Mouse (Mus musculus) T-cell, adult 2 months (primary cell): Measurements from ENCODE around the gene Dgcr8.
"Not testable (repeated sequence)": the region's sequence is repeated elsewhere in the genome, so short reads cannot be mapped to it uniquely, and the experiment has no call there.

ENCODE experiments used
- DNase-seq: peaks from one replicate; pipeline ENCODE4 v3.0.0; 2022; ENCODE audit warnings: low spot score

The Dgcr8 gene

DNA sequence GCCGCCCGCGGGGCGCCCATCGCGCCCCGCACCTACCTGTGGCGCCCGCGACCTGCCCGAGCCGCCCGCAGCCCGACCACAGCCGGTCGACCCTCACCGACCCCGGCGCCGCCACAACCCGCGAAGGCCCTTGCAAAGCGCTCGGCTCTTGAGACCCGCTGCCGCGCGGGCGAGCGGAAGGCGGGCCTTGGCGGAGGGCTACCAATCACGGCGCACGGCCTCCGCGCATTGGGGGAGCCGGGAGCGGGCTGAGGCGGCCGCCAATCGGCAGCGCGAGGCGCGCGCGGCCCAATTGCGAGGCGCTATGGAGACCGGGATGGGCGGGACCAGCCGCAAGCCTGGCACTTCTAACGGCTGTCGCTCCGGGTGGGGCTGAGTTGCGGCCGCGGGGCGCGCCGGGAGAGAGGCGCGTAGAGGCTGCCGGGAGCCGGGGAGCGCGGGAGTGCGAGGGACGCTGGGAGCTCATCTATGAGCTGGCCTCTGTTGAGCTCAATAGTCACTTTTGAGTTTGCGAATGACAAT, at the start of gene Dgcr8:
Gene Dgcr8 (minus strand): TSS at position 180 of the 522 bp plus-strand sequence.
- DNase-seq, result peak; percentile 98

DNA sequence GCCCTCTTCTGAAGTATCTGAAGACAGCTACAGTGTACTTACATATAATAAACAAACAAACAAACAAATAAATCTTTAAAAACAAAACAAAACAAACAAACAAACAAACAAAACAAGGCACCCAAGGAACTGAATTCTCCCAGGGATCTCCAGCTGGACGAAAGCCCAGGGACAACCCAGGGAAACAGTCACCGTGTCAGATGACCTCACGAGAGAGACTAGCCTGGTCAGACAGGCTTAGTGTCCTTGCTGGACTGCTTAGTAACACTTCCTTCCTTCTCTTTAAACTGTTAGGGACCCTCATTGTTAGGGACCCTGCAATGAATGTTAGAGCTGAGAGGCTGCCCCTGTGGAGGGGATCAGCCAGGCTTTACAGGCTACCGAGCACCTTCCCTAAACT, 48.2 kb upstream of the Dgcr8 start:
- DNase-seq, result no peak

DNA sequence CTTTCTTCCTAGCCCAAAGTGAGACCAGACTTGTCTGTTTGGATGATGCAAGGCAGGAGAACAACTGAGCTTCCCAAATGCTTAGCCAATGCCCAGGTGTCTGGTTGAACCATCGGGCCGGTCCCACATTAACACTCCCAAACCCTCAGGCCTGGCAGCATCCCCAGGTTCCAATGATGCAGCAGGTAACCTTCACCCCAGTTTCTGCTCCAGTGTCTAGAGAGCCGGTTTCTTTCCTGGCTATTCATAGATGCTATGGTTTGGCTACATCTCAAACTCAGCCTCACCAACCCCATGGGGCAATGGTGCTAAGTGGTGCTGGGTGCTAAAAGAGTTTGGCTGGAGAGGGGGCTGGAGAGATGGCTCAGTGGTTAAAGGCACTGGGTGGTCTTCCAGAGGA, 46.9 kb upstream of the Dgcr8 start:
- no peak for DNase-seq

DNA sequence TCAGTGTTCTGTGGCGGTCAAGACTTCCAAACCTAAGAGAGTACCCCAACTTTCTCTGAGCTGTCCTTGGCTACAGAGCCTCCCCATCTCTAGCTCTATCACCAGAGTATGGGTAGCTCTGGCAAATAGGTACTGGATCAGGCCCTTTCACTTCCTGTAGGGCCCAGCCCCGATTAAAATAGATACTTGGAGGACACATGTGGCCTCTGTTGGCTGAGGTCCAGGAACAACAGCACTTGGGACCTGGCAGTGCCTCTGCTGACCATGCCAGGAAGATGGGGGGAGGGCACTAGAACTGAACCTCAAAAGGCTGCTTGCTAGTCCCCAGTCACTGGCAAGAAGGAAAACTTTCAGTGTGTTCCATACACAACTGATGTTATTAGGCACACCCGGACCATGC, 44.9 kb upstream of the Dgcr8 start:
- DNase-seq, result no peak

DNA sequence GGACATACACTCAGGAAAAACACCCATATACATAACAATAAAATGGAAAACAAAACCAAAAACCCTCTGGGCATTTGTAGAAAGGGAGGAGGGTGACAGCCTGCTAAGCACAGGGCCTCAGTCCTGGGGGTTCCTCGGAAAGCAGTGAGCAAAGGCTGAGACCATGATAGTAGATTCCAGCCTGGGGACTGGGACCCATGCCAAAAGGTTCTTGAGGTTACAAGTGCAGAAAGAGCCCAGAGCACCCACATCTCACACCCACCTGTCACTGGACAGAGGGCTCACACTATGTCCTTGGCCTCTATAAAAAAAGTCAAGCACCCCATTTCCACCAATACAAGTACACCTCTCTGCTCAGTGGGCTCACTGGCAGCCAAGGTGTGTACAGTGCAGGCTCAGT, 39.5 kb upstream of the Dgcr8 start:
- DNase-seq, result no peak

DNA sequence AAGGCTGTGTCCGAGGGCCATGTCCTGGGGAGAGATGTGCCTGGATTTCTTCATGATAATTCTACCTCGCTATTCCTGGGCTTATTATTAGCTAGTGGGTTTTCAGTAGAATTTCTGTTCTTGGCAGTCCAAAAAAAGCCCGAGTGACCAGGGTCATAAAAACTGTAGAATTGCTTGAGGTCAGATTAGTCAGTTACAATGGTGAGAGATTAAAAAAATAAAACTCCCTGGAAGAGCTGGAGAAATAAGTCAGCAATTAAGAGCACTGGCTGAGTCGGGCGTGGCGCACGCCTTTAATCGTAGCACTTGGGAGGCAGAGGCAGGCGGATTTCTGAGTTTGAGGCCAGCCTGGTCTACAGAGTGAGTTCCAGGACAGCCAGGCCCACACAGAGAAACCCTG, 38.9 kb upstream of the Dgcr8 start:
- no peak for DNase-seq

DNA sequence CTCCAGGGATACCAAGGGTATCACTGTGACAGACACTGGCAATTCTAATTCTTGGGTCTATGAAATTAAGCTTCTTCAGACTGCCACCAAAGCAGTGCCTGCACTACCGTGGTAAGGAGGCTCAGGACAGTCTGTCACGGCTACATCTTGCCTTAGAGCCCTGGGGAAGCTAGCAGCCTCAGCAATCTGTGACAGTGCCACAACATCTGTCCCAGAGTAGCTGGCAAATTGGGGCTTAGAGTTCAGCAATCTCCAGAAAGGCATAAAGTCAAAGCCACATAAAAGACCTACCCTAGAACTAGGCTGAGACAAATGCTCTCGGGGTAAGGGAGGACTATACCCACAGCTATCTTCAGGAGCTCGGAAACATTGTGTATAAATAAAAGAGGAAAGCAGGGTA, 36.7 kb upstream of the Dgcr8 start:
- DNase-seq, result no peak

DNA sequence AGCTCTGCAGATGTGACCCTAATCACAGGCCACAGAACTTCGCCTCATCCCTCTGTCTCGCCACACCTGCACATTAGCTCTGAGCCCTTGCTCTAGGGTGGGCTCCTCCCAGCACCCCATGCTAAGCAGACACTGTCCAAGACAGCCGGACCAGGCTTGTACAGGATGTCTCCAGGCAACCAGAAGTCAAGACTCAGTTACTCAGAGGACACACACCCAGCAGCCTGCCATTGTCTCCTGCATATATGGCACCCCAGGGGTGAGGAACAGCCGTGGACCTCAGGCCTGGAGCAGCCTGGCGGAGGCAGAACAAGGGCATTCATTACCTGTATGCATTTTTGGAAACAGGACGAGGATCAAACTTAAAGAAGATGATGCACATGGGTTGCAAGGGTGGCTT, 35.0 kb upstream of the Dgcr8 start:
- DNase-seq, result no peak

DNA sequence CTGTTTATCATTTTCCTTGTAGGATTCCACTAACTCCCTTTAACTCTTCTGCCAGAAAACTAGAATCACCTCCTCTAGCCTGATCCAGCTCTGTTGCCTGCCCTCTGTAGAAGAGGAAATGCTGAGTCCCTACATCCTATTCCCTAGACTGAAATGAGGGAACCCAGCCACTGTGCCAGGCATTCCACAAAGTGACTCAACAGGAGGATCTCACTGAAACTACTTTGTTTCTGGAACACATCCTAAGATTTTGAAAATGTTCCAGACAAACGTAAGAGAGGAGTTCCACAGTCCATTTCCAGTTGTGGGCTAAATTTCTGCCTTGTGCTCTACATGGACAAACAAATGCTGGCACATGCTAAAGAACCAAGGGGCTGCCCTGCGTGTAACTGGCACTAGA, 34.4 kb upstream of the Dgcr8 start:
- no peak for DNase-seq

DNA sequence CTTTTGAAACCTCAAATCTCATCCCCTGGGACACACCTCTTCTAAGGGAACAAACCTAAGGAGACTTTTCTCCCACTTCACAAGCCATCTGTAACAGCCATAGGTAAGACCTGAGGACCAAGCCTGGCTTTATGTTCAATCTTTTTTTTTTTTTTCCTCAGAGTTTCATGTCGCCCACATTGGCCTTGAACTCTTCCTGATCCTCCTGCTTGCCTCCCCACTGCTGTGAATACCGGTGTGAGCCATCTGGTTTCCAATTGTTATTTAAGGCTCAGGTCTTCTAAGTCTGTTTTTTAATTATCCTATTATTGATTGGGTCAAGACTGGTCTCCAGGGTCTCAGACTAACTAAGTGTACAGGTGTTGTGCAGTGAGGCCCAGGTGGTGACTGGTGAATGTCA, 32.4 kb upstream of the Dgcr8 start:
- no peak for DNase-seq

DNA sequence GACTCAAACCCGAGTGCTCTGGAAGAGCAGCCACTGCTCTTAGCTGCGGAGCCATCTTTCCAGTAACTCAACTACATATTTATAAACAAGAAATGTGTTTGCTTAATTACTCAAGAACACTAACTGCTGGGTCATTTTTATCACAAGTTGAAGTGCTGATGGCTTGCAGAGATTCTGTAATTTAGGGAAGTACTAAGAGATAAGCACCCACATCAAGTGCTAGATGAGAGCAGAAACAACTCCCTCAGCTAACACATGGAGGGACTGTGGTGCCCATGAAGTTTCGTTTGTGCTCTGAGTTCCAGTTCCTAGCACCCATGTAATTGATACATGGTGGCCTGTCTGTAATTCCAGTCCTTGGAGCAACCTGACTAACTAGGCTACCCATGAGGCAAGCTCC, 29.9 kb upstream of the Dgcr8 start:
- no peak for DNase-seq

DNA sequence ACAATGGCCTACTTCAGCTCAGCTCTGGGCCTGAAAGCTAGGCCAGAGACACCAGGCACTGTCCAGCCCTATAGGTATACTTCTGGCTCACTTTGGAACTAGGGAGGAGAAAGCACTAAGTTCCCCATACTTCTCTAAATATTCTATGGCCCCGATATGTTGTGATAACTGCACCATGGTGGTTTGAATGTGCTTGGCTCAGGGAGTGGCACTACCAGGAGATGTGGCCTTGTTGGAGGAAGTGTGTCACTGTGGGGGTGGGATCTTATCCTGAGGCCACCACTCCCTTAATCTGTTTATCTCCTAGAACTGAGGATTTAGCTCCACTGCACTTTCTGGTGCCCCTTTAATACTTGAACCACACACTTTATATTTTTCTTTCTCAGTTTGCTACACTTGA, 19.1 kb upstream of the Dgcr8 start:
- no peak for DNase-seq

DNA sequence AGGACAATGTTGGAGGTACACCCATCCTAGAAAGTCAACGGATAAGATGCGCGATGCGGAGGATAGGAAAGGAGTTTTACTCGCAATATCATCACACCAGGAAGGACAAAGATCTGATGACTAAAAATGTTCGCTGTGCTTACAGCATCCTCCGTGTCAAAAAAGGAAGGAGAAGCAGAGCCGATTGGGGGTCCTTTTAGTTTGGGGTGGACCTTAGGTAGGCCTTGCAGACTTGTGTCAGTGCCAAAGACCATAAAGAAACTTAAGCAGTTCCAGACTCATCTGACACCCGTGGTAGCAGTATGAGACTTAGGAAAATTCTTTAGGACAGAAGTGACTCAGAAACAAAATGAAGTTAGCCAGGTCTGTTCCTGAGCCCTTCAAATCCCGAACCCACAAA, 568 bp upstream of the Dgcr8 start:
- not testable (repeated sequence) for DNase-seq

DNA sequence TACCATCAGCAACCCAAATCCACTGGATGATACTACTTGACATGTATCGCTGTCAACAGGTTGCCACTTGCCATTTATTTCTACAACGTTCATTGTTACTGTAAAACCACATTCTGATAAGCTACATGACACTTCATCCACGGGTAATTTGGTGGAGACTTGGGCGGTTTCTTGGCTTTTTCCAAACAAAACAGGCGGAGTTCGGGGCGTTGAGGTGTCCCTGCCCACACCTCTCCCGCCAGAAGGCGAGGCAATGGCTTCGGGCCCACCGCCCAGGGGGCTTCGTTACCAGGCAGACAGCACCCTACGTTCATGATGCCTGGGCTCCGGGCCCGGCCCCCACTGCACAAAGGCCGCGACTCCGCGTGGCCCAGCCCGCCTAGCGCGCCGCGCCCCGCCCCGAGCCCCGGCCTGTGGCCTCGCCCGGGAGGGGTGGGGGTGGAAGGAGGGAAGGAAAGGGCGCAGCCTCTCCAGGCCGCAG, 425 bp downstream of the Dgcr8 start:
- DNase-seq, result no peak

DNA sequence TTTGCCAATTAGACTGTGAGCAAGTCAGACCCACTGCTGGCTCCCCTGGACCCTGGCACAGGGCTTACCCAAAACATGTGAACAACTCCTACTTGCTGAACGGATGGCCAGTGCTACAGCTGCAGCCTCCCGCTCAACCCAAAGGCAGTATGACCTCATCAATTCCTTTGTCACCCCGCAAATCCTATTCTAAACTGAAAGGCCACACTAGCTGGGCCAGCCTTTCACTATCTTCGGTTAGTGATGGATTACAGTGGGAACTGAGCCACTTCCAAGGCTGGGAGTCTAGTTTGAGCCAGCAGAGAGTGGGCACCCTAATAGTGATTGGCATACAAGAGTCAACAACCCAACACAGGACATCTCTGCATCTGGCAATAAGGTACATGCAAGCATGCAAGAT, 880 bp downstream of the Dgcr8 start:
- no peak for DNase-seq

DNA sequence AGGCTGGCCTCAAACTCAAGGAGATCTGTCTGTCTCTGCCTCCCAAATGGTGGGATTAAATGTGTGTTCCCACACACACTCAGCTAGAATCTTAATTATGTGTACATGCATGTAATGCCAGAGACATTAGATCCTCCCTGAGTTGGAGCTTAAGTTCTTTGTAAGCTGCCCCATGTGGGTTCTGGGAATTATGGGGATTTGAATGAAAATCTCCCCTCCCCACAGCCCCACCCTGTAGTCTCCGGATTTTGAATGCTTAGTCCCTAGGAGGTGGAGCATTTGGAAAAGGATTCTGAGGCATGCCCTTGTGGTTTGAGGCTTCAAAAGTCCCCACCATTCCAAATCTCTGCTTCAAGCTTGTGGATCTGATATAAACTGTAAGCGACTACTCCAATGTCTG, 13.9 kb downstream of the Dgcr8 start:
- no peak for DNase-seq

DNA sequence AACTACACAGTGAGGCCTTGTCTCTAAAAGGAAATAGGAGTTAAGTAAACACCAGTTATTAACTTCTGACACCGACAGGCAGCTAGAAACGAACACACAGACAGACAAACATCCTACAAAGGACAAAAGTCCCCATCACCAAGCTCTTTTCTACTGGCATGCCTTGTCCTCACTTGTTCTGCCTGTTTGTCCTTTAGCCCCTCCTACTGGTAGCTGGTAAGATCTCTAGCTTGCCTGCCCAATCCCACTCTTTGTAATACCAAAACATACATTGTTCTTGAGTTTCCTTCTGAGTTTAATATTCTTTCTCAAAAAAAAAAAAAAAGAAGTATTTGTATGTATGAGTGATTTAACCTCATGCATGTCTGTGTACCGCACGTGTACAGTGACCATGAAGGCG, 20.9 kb downstream of the Dgcr8 start:
- no peak for DNase-seq

DNA sequence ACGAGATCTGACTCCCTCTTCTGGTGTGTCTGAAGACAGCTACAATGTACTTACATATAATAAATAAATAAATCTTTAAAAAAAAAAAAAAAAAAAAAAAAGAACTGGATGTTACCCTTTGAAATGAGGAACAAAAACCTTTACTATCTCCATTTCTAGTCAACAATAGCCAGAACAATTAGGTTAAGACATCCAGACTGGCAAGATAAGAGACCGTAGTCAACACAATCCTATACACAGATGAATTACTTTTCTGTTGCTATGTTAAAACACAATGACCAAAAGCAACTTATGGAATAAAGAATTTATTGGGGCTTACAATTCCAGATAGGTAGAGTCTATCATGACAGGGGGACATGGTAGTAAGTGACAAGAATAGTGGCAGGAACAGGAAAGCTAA, 24.0 kb downstream of the Dgcr8 start:
- DNase-seq, result no peak

DNA sequence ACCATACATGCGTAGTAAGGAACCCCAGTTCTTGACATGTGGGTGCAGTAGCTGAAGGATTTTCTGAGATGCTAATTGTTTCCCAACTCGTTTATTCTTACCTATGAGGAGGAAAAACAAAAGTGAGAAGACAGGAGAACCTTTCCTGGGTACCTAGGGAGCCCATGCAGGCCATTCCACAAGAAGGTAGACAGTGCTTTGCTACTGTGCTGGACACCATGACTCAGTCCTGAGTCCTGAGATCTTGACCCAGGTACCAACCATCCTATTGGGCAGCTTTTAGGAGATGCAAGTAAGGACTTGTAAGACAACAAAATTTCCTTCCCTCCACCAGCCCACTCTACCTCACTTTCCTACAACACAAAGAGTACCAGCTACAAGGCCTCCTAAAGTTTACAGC, 30.8 kb downstream of the Dgcr8 start, which contains the start of gene Gm49776:
Gene Gm49776 (minus strand): TSS at position 101 of the 400 bp plus-strand sequence.
- no peak for DNase-seq

DNA sequence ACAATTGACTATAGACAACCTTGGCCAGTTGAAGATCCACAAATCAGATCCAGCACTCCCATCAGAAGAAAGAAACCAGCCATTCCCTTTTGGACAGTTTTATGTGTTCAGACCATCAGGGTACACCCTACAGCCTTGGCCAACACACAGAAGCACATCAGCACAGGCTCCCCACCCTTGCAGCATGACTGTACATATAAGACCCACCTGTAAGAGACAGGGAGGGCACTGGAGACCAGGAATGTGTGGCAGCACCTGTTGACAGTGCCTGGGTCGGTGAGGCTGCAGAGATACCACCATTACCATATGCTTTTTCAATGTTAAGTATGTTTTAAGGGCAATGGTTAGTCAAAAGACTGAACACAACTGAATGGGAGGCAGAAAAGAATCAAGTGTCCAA, 35.2 kb downstream of the Dgcr8 start:
- no peak for DNase-seq

DNA sequence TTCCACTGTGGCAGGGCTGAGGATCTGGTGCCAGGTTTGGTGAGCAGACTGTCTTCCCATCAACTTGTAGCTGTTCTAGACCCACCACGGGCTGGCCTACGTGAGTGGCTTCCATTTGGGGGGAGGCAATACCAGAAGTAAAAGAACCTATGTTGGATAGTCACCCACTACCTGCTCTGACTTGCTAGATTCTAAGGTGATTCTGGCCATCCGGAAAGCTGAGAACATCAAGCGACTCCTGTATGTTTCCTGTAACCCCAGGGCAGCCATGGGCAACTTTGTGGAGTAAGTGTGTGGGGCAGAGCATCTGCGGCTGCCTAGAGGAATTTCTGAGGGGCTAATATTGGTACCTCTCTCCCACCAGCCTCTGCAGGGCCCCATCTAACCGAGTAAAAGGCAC, 36.3 kb downstream of the Dgcr8 start:
- no peak for DNase-seq

DNA sequence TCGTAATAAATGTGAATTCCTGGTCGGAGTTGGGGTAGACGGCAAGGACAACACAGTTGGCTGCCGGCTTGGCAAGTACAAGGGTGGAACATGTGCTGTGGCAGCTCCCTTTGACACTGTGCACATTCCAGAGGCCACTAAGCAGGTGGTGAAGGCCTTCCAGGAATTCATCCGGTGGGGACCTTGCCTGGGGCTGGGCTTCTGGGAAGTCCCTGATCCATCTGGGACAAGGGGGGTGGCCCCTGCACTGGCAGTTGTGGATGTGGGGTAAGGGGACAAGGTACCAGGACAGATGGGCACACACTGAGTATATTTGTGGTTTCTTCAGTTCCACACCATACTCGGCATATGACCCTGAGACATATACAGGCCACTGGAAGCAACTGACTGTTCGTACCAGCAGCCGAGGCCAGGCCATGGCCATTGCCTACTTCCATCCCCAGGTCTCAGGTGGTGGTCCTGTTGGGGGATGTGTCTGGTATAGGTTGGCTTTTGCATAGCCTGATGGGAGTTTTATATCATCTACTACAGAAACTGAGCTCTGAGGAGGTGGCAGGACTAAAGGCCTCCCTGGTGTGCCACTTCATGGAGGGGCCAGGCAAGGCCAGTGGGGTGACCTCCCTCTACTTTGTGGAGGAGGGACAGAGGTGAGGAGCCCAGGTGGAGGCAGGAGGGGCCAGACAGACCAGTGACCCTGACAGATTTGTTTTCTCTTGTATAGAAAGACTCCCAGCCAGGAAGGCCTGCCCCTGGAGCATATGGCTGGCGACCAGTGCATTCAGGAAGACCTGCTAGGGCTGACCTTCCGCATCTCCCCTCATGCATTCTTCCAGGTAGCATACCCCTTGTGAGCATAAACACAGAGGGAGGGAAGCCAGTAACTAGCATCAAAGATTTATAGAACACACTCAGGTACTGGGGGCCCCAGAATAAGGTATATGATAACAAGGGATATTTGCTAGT, 37.9 kb downstream of the Dgcr8 start:
- no peak for DNase-seq

DNA sequence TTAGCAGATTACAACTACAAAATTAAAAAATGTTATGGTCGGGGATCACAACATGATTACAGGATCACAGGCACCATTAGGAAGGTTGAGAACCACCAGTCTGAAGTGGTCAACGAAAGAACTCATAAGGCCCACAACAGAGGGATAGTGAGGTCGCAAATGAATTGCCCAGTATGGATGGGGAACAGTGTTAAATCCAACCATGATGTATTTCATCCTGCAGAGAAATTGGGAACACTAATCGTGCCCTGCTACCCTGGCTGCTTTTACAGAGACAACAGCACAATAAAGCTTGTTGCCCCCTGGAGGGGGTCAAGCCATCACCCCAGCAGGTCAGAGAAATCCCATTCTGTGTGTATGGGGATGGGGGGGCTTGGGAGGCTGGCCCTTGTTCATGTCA, 38.8 kb downstream of the Dgcr8 start:
- no peak for DNase-seq
